Mouse (Mus musculus) ES-Bruce4 (cell line): Measurements from ENCODE around the gene Stx2. TPM values are rescaled to one million over a fixed set of nuclear protein-coding genes. Genes with fewer than 3 reads are reported as not detected.
A peak's percentile ranks its signal among the peaks of the same experiment; 100 is the strongest.

Experiments
- H3K27ac ChIP-seq: 2 replicates; pipeline ENCODE4 v1.5.1; 2012; ENCODE audit warnings: low read length, inconsistent platforms; ENCODE audit not compliant: insufficient read depth
- H3K27me3 ChIP-seq: 2 replicates; pipeline ENCODE4 v1.6.1; 2012; ENCODE audit warnings: mild to moderate bottlenecking, low read length, inconsistent platforms; ENCODE audit not compliant: control insufficient read depth, poor library complexity, insufficient read depth, severe bottlenecking
- H3K36me3 ChIP-seq: 2 replicates; pipeline ENCODE4 v1.6.1; 2012; ENCODE audit warnings: inconsistent platforms, mild to moderate bottlenecking, low read length, moderate library complexity; ENCODE audit not compliant: control insufficient read depth, poor library complexity, insufficient read depth, severe bottlenecking
- H3K4me1 ChIP-seq: one replicate; pipeline ENCODE4 v1.8.1; 2011; ENCODE audit warnings: low read length; ENCODE audit not compliant: control insufficient read depth, insufficient read depth
- H3K4me3 ChIP-seq: 2 replicates; pipeline ENCODE4 v1.5.1; 2011; ENCODE audit warnings: low read depth, mild to moderate bottlenecking, low read length
- H3K9ac ChIP-seq: 2 replicates; pipeline ENCODE4 v1.6.1; 2012; ENCODE audit warnings: low read depth, mild to moderate bottlenecking, inconsistent platforms; ENCODE audit not compliant: poor library complexity, severe bottlenecking
- H3K9me3 ChIP-seq: replicated peaks from 2 replicates; pipeline ENCODE4 v1.6.1; 2012; ENCODE audit warnings: mild to moderate bottlenecking, low read length, inconsistent platforms; ENCODE audit not compliant: control insufficient read depth, poor library complexity, insufficient read depth, severe bottlenecking
- CTCF ChIP-seq: IDR thresholded peaks from one replicate; pipeline ENCODE4 v1.8.1; 2011; ENCODE audit warnings: low read depth, low read length
- EP300 ChIP-seq: IDR thresholded peaks from 2 replicates; pipeline ENCODE4 v1.6.1; 2011; ENCODE audit warnings: low read depth, low read length; ENCODE audit not compliant: insufficient read depth
- POLR2A ChIP-seq: IDR thresholded peaks from one replicate; pipeline ENCODE4 v1.8.1; 2011; ENCODE audit warnings: low read length; ENCODE audit not compliant: insufficient read depth
- polyA plus RNA-seq: library from polyadenylated mRNA; stranded (reverse); fragments of >200 nt; gene quantifications from 2 replicates; pipeline ENCODE4 v1.2.4, GENCODE M21; 2011; ENCODE audit warnings: low read depth; ENCODE audit not compliant: missing spikeins, insufficient read depth, insufficient read length

Stx2 gene
- polyA plus RNA-seq, 1 experiment = 25.9 TPM

DNA sequence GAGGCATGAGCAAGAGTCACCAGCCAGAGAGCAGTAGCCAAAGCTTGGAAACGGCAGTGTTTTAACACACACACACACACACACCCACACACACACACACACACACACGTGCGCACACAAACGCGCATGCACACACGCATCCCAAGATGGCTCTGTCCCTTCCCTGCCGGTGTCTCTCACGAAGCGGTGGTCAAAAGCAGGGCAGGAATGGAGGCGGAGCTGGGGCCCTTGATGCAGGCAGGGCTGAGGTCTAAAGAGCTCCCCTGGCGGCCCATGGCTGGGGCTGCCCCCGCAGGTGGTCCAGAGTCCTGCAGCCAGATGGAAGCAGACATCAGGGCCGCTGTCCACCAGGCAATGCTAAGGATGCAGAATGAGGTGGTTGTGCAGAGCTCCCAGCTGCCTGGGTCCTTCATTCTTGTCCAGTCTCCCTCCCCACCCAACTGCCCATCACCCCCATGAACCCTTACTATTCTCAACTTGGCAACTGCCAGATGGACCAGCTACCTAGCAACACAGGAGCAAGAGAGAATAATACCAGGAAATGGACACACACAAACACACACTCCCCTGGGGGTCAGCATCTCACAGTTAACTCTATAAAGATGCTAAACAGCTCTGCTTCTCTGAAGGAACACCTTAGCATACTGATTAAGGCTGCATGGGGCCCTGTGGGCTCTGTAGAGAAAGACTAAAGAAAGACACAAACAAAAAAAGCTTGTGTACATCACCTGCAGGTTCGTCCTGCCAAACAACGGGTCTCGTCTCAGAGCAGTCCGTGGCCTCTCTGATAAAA is 54.9 kb downstream of the Stx2 start, which contains the start of gene Rimbp2:
Gene Rimbp2 (minus strand): TSS at position 209 of the 793 bp plus-strand sequence.
- H3K36me3 ChIP-seq = no peaks in the 10 kb centered on the region
- H3K27ac ChIP-seq = no peak within 1 kb of the TSS
- no peaks in the 10 kb centered on the region for H3K27me3 ChIP-seq
- H3K4me1 ChIP-seq = peaks cover 3% of the 10 kb centered on the region
- peak within 1 kb of the TSS; percentile 44 for H3K9ac ChIP-seq
- TF ChIP-seq EP300 (0 out of 2 replicates have a peak, but pooled peaks have one; percentile 24), POLR2A (no peak), CTCF (peak; percentile 35)
- H3K4me3 ChIP-seq = peak within 1 kb of the TSS; percentile 46
- H3K9me3 ChIP-seq = no peaks in the 10 kb centered on the region

DNA sequence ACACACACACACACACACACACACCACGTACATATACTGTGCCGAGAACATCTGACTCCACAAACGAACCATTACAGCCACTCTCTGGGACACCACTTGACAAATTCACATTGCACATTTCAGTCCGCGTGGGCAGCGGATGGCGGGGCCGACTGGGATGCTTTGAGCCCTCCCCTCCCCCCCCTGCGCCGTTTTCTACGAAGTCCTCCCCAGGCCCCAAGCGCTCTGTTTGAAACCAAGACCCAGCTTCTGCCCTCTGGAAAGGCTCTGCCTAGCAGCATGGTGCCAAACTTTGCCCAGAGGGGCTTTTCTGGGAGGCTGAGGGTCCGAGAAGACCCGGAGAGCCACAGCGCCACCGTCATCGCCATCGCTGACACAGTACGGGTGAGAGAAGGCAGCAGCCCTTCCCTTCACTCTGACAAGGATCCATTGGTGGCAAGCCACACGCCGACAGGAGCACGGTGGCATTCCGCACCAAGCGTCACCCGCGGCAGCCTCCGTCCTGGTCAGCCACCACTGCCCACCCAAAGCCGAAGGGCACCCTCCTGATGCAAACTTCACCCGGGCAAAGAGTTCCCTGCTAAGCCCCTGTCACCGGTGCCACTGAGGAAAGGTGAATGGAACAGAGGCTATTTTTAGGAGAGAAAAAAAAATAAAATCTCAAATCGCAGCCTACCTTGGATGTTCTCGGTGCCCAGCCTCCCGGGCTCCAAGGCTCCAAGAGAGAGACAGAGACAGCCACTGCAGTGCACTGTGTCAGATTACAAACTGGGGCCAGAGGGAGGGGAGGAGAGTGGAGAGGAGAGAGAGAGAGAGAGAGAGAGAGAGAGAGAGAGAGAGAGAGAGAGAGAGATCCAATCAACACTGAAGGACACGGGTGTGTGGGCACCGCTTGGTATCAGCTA is 55.8 kb downstream of the Stx2 start:
- H3K9ac ChIP-seq = peak overlapping the region; percentile 44
- peak overlapping the region; percentile 46 for H3K4me3 ChIP-seq
- TF ChIP-seq CTCF = no peak
- no peak for TF ChIP-seq POLR2A
- no peak for TF ChIP-seq EP300
- no peaks in the 10 kb centered on the region for H3K27me3 ChIP-seq
- H3K4me1 ChIP-seq = peaks cover 3% of the 10 kb centered on the region
- no peak overlapping the region for H3K27ac ChIP-seq
- no peaks in the 10 kb centered on the region for H3K36me3 ChIP-seq
- no peaks in the 10 kb centered on the region for H3K9me3 ChIP-seq

DNA sequence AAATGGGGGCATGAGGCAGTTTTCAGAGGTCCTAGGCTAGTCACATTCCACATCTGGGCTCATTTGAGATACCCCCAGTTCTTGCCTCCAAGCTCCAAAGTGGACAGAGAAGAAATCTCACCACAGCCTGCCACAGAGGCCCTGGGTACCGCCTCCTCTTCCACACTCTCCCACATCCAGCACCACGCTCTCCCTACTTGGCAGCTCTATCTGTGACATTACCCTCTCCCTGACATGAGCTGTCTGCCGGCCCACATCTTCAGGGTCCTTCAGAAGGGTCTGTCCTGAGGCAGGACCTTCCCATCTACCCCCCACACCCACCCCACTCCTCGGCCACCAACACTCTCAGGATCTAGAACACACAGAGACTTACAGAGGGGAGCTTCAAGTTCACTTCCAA is 56.9 kb downstream of the Stx2 start:
- no peak for TF ChIP-seq POLR2A
- no peak for TF ChIP-seq CTCF
- TF ChIP-seq EP300 = no peak
- Histone ChIP-seq H3K27me3 (no peaks in the 10 kb centered on the region), H3K4me1 (peaks cover 3% of the 10 kb centered on the region), H3K9ac (no peak overlapping the region), H3K27ac (no peak overlapping the region), H3K4me3 (no peak overlapping the region), H3K9me3 (no peaks in the 10 kb centered on the region), H3K36me3 (no peaks in the 10 kb centered on the region)

DNA sequence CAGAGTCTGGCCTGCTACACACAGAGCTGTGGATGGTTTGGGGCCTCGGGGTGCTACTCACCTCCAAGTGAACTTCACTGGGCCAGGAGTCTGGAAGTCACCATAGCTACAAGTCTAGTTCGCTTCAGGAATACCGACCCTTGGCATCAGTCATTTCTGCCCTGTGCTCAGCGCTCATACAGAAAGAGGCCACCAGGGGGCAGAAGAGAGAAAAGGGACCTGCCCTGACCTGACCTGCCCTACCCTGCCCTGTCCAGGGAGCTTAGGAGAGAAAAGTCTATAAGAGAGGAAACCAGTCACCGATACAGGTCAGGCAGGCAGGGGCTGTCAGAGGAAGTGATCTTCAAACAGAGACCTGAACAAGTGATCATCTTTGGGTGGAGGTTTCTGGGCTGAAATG is 61.3 kb downstream of the Stx2 start:
- no peak overlapping the region for H3K27ac ChIP-seq

DNA sequence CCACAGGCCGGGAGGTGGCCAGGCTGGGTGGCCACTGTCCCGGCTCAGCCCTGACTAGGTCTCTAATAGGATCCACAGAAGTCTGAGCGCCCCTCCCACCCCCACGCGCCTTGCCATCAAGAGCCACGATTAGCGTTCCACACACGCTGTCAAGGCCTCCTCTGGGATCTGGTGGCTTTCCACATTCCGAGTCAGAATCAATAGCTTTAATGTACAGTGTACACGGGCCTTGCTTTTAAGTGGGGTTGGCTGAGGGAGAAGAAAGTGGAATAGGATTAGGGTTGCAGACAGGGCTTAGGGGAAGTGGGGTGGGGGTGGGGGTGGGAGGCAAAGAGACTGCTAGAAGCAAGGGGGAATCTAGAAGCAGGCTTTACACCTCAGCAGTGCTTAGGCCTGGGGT is 67.9 kb downstream of the Stx2 start:
- Histone ChIP-seq H3K9me3 (no peaks in the 10 kb centered on the region), H3K36me3 (no peaks in the 10 kb centered on the region), H3K27me3 (no peaks in the 10 kb centered on the region), H3K4me3 (no peak overlapping the region), H3K9ac (no peak overlapping the region), H3K27ac (no peak overlapping the region), H3K4me1 (no peaks in the 10 kb centered on the region)
- TF ChIP-seq EP300 = no peak
- no peak for TF ChIP-seq POLR2A
- no peak for TF ChIP-seq CTCF

More for the DNA sequence above, 61.3 kb downstream of the Stx2 start:
- no peaks in the 10 kb centered on the region for H3K27me3 ChIP-seq
- no peaks in the 10 kb centered on the region for H3K9me3 ChIP-seq
- TF ChIP-seq EP300 (no peak), CTCF (peak; percentile 66), POLR2A (no peak)
- H3K4me1 ChIP-seq = no peaks in the 10 kb centered on the region
- H3K4me3 ChIP-seq = no peak overlapping the region
- H3K36me3 ChIP-seq = no peaks in the 10 kb centered on the region
- no peak overlapping the region for H3K9ac ChIP-seq
